Mouse (Mus musculus) midbrain, embryonic 12.5 days (tissue): ENCODE data around the gene Tmem120b. TPM values are rescaled to one million over a fixed set of nuclear protein-coding genes. Genes with fewer than 3 reads are reported as not detected.

Source experiments
- ATAC-seq: fragments of 200-750 bp; cut with Nextera tagmentation; 2 replicates; pipeline ENCODE4 v1.8.0; 2017; ENCODE audit warnings: low read depth, moderate TSS enrichment, moderate library complexity; ENCODE audit not compliant: low FRiP score
- H3K27ac ChIP-seq: fragments of 300-500 bp; sonication (generic); replicated peaks from 2 replicates; pipeline ENCODE4 v1.5.1; 2016; ENCODE audit warnings: mild to moderate bottlenecking
- H3K27me3 ChIP-seq: fragments of 300-500 bp; sonication (generic); 2 replicates; pipeline ENCODE4 v1.6.1; 2016; ENCODE audit warnings: mild to moderate bottlenecking
- H3K36me3 ChIP-seq: fragments of 300-500 bp; sonication (generic); 2 replicates; pipeline ENCODE4 v1.6.1; 2016
- H3K4me1 ChIP-seq: fragments of 300-500 bp; sonication (generic); 2 replicates; pipeline ENCODE4 v1.6.1; 2016
- H3K4me2 ChIP-seq: fragments of 300-500 bp; sonication (generic); replicated peaks from 2 replicates; pipeline ENCODE4 v1.6.1; 2016; ENCODE audit warnings: mild to moderate bottlenecking, moderate library complexity
- H3K4me3 ChIP-seq: fragments of 300-500 bp; sonication (generic); 2 replicates; pipeline ENCODE4 v1.5.1; 2016; ENCODE audit warnings: mild to moderate bottlenecking
- H3K9ac ChIP-seq: fragments of 300-500 bp; sonication (generic); replicated peaks from 2 replicates; pipeline ENCODE4 v1.6.1; 2016; ENCODE audit warnings: mild to moderate bottlenecking, moderate library complexity
- H3K9me3 ChIP-seq: fragments of 300-500 bp; sonication (generic); 2 replicates; pipeline ENCODE4 v1.6.1; 2016; ENCODE audit warnings: mild to moderate bottlenecking
- WGBS: fragments of 180-500 bp; shearing (Covaris S2); methylation state at CpG from one replicate; pipeline ENCODE4 v1.1.7; 2016; 5-methylcytosine and 5-hydroxymethylcytosine counted together
- polyA plus RNA-seq: library from polyadenylated mRNA; unstranded; fragments of >200 nt; fragmentation: Nextera tagmentation; extraction: Ambion mirVana; gene quantifications from 2 replicates; pipeline ENCODE4 v1.2.1, GENCODE M21; 2016

The Tmem120b gene
- polyA plus RNA-seq, 1 experiment from 2014 or later, result 12.7 TPM

- Histone ChIP-seq H3K9ac (no peak overlapping the region), H3K36me3 (peaks cover 88% of the 10 kb centered on the region), H3K4me1 (no peaks in the 10 kb centered on the region), H3K4me2 (no peak overlapping the region), H3K4me3 (no peak overlapping the region), H3K27me3 (no peaks in the 10 kb centered on the region), H3K27ac (no peak overlapping the region), H3K9me3 (no peaks in the 10 kb centered on the region)
- no peak for ATAC-seq
- WGBS, result 92% methylated on average over 4 of the region's 4 CpGs
These were observed 91.2 kb downstream of the Tmem120b start for GRCm38 (mm10) chr5:123159446-123159845.

- no peaks in the 10 kb centered on the region for H3K9me3 ChIP-seq
- 94% methylated on average over 15 of the region's 15 CpGs for WGBS
- H3K4me1 ChIP-seq, result no peaks in the 10 kb centered on the region
- H3K27me3 ChIP-seq, result no peaks in the 10 kb centered on the region
- H3K36me3 ChIP-seq, result peaks cover 88% of the 10 kb centered on the region
- no peak for ATAC-seq
- no peak overlapping the region for H3K9ac ChIP-seq
- no peak overlapping the region for H3K27ac ChIP-seq
- no peak overlapping the region for H3K4me2 ChIP-seq
- H3K4me3 ChIP-seq, result no peak overlapping the region
These were observed 91.7 kb downstream of the Tmem120b start for GRCm38 (mm10) chr5:123159866-123160265.

- no peak for ATAC-seq
- 93% methylated on average over 15 of the region's 15 CpGs for WGBS
- Histone ChIP-seq H3K4me1 (no peaks in the 10 kb centered on the region), H3K4me2 (no peak overlapping the region), H3K27me3 (no peaks in the 10 kb centered on the region), H3K4me3 (no peak overlapping the region), H3K9ac (no peak overlapping the region), H3K9me3 (no peaks in the 10 kb centered on the region), H3K27ac (no peak overlapping the region), H3K36me3 (peaks cover 83% of the 10 kb centered on the region)
These were observed 92.1 kb downstream of the Tmem120b start for GRCm38 (mm10) chr5:123160341-123160740.

- WGBS, result 86% methylated on average over 9 of the region's 9 CpGs
- peaks cover 85% of the 10 kb centered on the region for H3K36me3 ChIP-seq
- no peaks in the 10 kb centered on the region for H3K27me3 ChIP-seq
- H3K27ac ChIP-seq, result no peak overlapping the region
- H3K4me2 ChIP-seq, result no peak overlapping the region
- H3K9ac ChIP-seq, result no peak overlapping the region
- no peaks in the 10 kb centered on the region for H3K9me3 ChIP-seq
- H3K4me1 ChIP-seq, result no peaks in the 10 kb centered on the region
- no peak overlapping the region for H3K4me3 ChIP-seq
- no peak for ATAC-seq
These were observed 94.7 kb downstream of the Tmem120b start for GRCm38 (mm10) chr5:123162942-123163341.

GRCm38 (mm10) chr5:123166437-123166836 lies 98.2 kb downstream of the Tmem120b start:
- no peak for ATAC-seq
- WGBS, result 88% methylated on average over 10 of the region's 10 CpGs
- peaks cover 50% of the 10 kb centered on the region for H3K36me3 ChIP-seq

More at GRCm38 (mm10) chr5:123166437-123166836, 98.2 kb downstream of the Tmem120b start:
- H3K4me2 ChIP-seq, result no peak overlapping the region
- H3K27ac ChIP-seq, result no peak overlapping the region
- H3K27me3 ChIP-seq, result no peaks in the 10 kb centered on the region
- no peak overlapping the region for H3K9ac ChIP-seq
- H3K4me3 ChIP-seq, result no peak overlapping the region
- 0 out of 2 replicates have a peak, but pooled peaks cover 3% of the 10 kb centered on the region for H3K4me1 ChIP-seq
- H3K9me3 ChIP-seq, result no peaks in the 10 kb centered on the region

Other genes with a start within 250 kb of the Tmem120b start
- 517 and 542 TPM in 2 replicates for gene Anapc5, start 247.1 kb upstream of the Tmem120b start, polyA plus RNA-seq
- gene Rnf34, start 218.4 kb upstream of the Tmem120b start, polyA plus RNA-seq, result 52.0 and 53.1 TPM in 2 replicates
- gene Kdm2b, start 78.6 kb upstream of the Tmem120b start, polyA plus RNA-seq, result 108 and 115 TPM in 2 replicates
- 11.7 and 13.7 TPM in 2 replicates for gene Orai1, start 53.3 kb upstream of the Tmem120b start, polyA plus RNA-seq
- not detected in 2 replicates for gene Morn3, start 21.4 kb upstream of the Tmem120b start, polyA plus RNA-seq
- 1.9 and 2.4 TPM in 2 replicates for gene Rhof, start 64.3 kb downstream of the Tmem120b start, polyA plus RNA-seq
- 13.1 and 13.2 TPM in 2 replicates for gene Setd1b, start 73.8 kb downstream of the Tmem120b start, polyA plus RNA-seq
- gene Psmd9, start 101.0 kb downstream of the Tmem120b start, polyA plus RNA-seq, result 64.5 and 75.4 TPM in 2 replicates
- gene Hpd, start 114.3 kb downstream of the Tmem120b start, polyA plus RNA-seq, result not detected in 2 replicates
- gene Wdr66, start 183.7 kb downstream of the Tmem120b start, polyA plus RNA-seq, result 0.86 and 1.1 TPM in 2 replicates